Mouse (Mus musculus): ENCODE measurements around the gene Rai1.

Rai1 gene

GRCm38 (mm10) chr11:60104810-60105592 lies at the start of gene Rai1:
Gene Rai1 (plus strand): TSS chr11:60105013.
- peak; percentile 97 for DNase-seq (ENCODE audit: extremely low spot score)

- DNase-seq (ENCODE audit: extremely low spot score): no peak
These were observed 48.3 kb upstream of the Rai1 start for GRCm38 (mm10) chr11:60056520-60056919.

- no peak for DNase-seq (ENCODE audit: extremely low spot score)
These were observed 46.8 kb upstream of the Rai1 start for GRCm38 (mm10) chr11:60057987-60058386.

- no peak for DNase-seq (ENCODE audit: extremely low spot score)
These were observed 46.4 kb upstream of the Rai1 start for GRCm38 (mm10) chr11:60058441-60058840.

GRCm38 (mm10) chr11:60060026-60060425 lies 44.8 kb upstream of the Rai1 start:
- no peak for DNase-seq (ENCODE audit: extremely low spot score)

- no peak for DNase-seq (ENCODE audit: extremely low spot score)
These were observed 43.3 kb upstream of the Rai1 start for GRCm38 (mm10) chr11:60061504-60062006.

GRCm38 (mm10) chr11:60065267-60065666 lies 39.5 kb upstream of the Rai1 start:
- no peak for DNase-seq (ENCODE audit: extremely low spot score)

- no peak for DNase-seq (ENCODE audit: extremely low spot score)
These were observed 37.2 kb upstream of the Rai1 start for GRCm38 (mm10) chr11:60067646-60068045.

GRCm38 (mm10) chr11:60068631-60069030 lies 36.2 kb upstream of the Rai1 start:
- DNase-seq (ENCODE audit: extremely low spot score): no peak

GRCm38 (mm10) chr11:60070599-60070998 lies 34.2 kb upstream of the Rai1 start:
- peak; percentile 57 for DNase-seq (ENCODE audit: extremely low spot score)

- DNase-seq (ENCODE audit: extremely low spot score): no peak
These were observed 33.6 kb upstream of the Rai1 start for GRCm38 (mm10) chr11:60071221-60071620.

- no peak for DNase-seq (ENCODE audit: extremely low spot score)
These were observed 31.7 kb upstream of the Rai1 start for GRCm38 (mm10) chr11:60073121-60073520.

GRCm38 (mm10) chr11:60073936-60074502 lies 30.8 kb upstream of the Rai1 start:
- no peak for DNase-seq (ENCODE audit: extremely low spot score)

- no peak for DNase-seq (ENCODE audit: extremely low spot score)
These were observed 28.6 kb upstream of the Rai1 start for GRCm38 (mm10) chr11:60076183-60076582.

- peak; percentile 70 for DNase-seq (ENCODE audit: extremely low spot score)
These were observed 28.0 kb upstream of the Rai1 start for GRCm38 (mm10) chr11:60076790-60077189.

GRCm38 (mm10) chr11:60084589-60084988 lies 20.2 kb upstream of the Rai1 start:
- DNase-seq (ENCODE audit: extremely low spot score): peak; percentile 61

GRCm38 (mm10) chr11:60086676-60087075 lies 18.1 kb upstream of the Rai1 start:
- DNase-seq (ENCODE audit: extremely low spot score): no peak

- DNase-seq (ENCODE audit: extremely low spot score): peak; percentile 37
These were observed 15.9 kb upstream of the Rai1 start for GRCm38 (mm10) chr11:60088947-60089346.

GRCm38 (mm10) chr11:60090696-60091421 lies 14.0 kb upstream of the Rai1 start:
- DNase-seq (ENCODE audit: extremely low spot score): no peak

GRCm38 (mm10) chr11:60091422-60091761 lies 13.4 kb upstream of the Rai1 start:
- DNase-seq (ENCODE audit: extremely low spot score): no peak

- DNase-seq (ENCODE audit: extremely low spot score): no peak
These were observed 11.6 kb upstream of the Rai1 start for GRCm38 (mm10) chr11:60093227-60093626.

- no peak for DNase-seq (ENCODE audit: extremely low spot score)
These were observed 10.7 kb upstream of the Rai1 start for GRCm38 (mm10) chr11:60093984-60094587.

Measured in embryo, embryonic 9.5 days (tissue).